Mouse (Mus musculus): ENCODE data around the gene Pnpo.

Gene Pnpo

GRCm38 (mm10) chr11:96976911-96977591 lies 33.3 kb upstream of the Pnpo start:
- POLR2A ChIA-PET, result interaction anchor here in 3 of 4 experiments (0.6 to 9.8 kb wide), 70 partner anchors 9 to 723 kb away, joined by 3 to 111 read pairs (median 5); partner anchors contain the start of genes Cdk5rap3 (in 3 of the 3), Copz2 (in 1 of the 3), Kpnb1 (in 1 of the 3) and Lrrc46 (in 1 of the 3)

GRCm38 (mm10) chr11:96976379-96976687 lies 32.5 kb upstream of the Pnpo start:
- ChIA-PET POLR2A (interaction anchor here in 3 of 4 experiments (0.5 to 9.8 kb wide), 37 partner anchors 9 to 959 kb away, joined by 3 to 111 read pairs (median 5); partner anchors contain the start of genes Cdk5rap3 (in 1 of the 3), Kpnb1 (in 1 of the 3), Lrrc46 (in 1 of the 3) and Mrpl10 (in 1 of the 3)), CTCF (interaction anchor here (0.6 to 3.1 kb wide), 8 partner anchors 13 to 64 kb away, joined by 3 to 31 read pairs (median 8); partner anchors contain the start of gene Cdk5rap3 (in 1 of the 4))

More at GRCm38 (mm10) chr11:96976911-96977591, 33.3 kb upstream of the Pnpo start:
- CTCF ChIA-PET, result interaction anchor here (0.5 to 3.1 kb wide), 27 partner anchors 10 to 144 kb away, joined by 3 to 31 read pairs (median 5); partner anchors contain the start of genes Scrn2 (in 3 of the 4) and Cdk5rap3 (in 2 of the 4)

- ChIA-PET CTCF (interaction anchor here (0.6 to 3.1 kb wide), 9 partner anchors 12 to 754 kb away, joined by 3 to 31 read pairs (median 5); no protein-coding TSS in a partner anchor), POLR2A (interaction anchor here (0.5 to 9.8 kb wide), 35 partner anchors 12 to 1220 kb away, joined by 3 to 111 read pairs (median 4); partner anchors contain the start of genes Pnpo (in 2 of the 4), Cdk5rap3 (in 1 of the 4), Kpnb1 (in 1 of the 4) and Lrrc46 (in 1 of the 4))
Measured at GRCm38 (mm10) chr11:96975511-96976378, 32.0 kb upstream of the Pnpo start.

- ChIA-PET CTCF (interaction anchor here in 2 of 4 experiments (1.8 to 2.5 kb wide), 2 partner anchors 11 to 49 kb away, joined by 4 to 11 read pairs; no protein-coding TSS in a partner anchor), POLR2A (interaction anchor here (0.5 to 9.8 kb wide), 10 partner anchors 12 to 1219 kb away, joined by 3 to 111 read pairs (median 4); partner anchors contain the start of gene Pnpo (in 1 of the 4))
Measured at GRCm38 (mm10) chr11:96974813-96975212, 31.0 kb upstream of the Pnpo start.

GRCm38 (mm10) chr11:96973426-96973964 lies 29.7 kb upstream of the Pnpo start:
- ChIA-PET POLR2A (interaction anchor here in 3 of 4 experiments (0.6 to 9.8 kb wide), 14 partner anchors 8 to 869 kb away, joined by 3 to 111 read pairs (median 4); partner anchors contain the start of genes Lrrc46 (in 1 of the 3), Mrpl10 (in 1 of the 3) and Pnpo (in 1 of the 3)), CTCF (interaction anchor here in 2 of 4 experiments (0.7 to 2.8 kb wide), 9 partner anchors 8 to 72 kb away, joined by 3 to 13 read pairs (median 4); no protein-coding TSS in a partner anchor)

- POLR2A ChIA-PET, result interaction anchor here in 3 of 4 experiments (0.6 to 9.8 kb wide), 15 partner anchors 9 to 869 kb away, joined by 3 to 111 read pairs (median 3); partner anchors contain the start of genes Lrrc46 (in 1 of the 3), Mrpl10 (in 1 of the 3) and Pnpo (in 1 of the 3)
- CTCF ChIA-PET, result interaction anchor here in 2 of 4 experiments (0.5 to 2.8 kb wide), 10 partner anchors 9 to 73 kb away, joined by 3 to 13 read pairs (median 4); no protein-coding TSS in a partner anchor
Measured at GRCm38 (mm10) chr11:96972906-96973305, 29.1 kb upstream of the Pnpo start.

- ChIA-PET CTCF (interaction anchor here in 2 of 4 experiments (0.5 to 1.4 kb wide), 5 partner anchors 14 to 174 kb away, joined by 3 to 5 read pairs (median 4); no protein-coding TSS in a partner anchor), POLR2A (interaction anchor here in 3 of 4 experiments (0.6 to 9.8 kb wide), 15 partner anchors 8 to 122 kb away, joined by 3 to 102 read pairs (median 5); partner anchors contain the start of genes Cdk5rap3 (in 1 of the 3) and Pnpo (in 1 of the 3))
Measured at GRCm38 (mm10) chr11:96970341-96970740, 26.6 kb upstream of the Pnpo start.

GRCm38 (mm10) chr11:96969746-96970145 lies 26.0 kb upstream of the Pnpo start:
- POLR2A ChIA-PET, result interaction anchor here in 3 of 4 experiments (0.5 to 9.8 kb wide), 15 partner anchors 7 to 962 kb away, joined by 3 to 102 read pairs (median 5); partner anchors contain the start of gene Cdk5rap3 (in 1 of the 3)
- CTCF ChIA-PET, result interaction anchor here in 2 of 4 experiments (0.7 to 1.2 kb wide), 4 partner anchors 14 to 174 kb away, joined by 3 to 5 read pairs (median 5); partner anchors contain the start of gene Cdk5rap3 (in 1 of the 2)

- CTCF ChIA-PET, result interaction anchor here in 3 of 4 experiments (0.5 to 1.2 kb wide), 6 partner anchors 13 to 324 kb away, joined by 3 to 5 read pairs (median 5); partner anchors contain the start of gene Cdk5rap3 (in 1 of the 3)
Measured at GRCm38 (mm10) chr11:96969280-96969722, 25.5 kb upstream of the Pnpo start.

GRCm38 (mm10) chr11:96968476-96968875 lies 24.7 kb upstream of the Pnpo start:
- CTCF ChIA-PET, result interaction anchor here in 3 of 4 experiments (0.6 to 1.2 kb wide), 4 partner anchors 12 to 325 kb away, joined by 3 to 5 read pairs (median 4); partner anchors contain the start of gene Cdk5rap3 (in 1 of the 3)
- POLR2A ChIA-PET, result interaction anchor here in 3 of 4 experiments (0.6 to 4.4 kb wide), 13 partner anchors 9 to 320 kb away, joined by 3 to 37 read pairs (median 4); partner anchors contain the start of genes Cdk5rap3 (in 1 of the 3) and Prr15l (in 1 of the 3)

More at GRCm38 (mm10) chr11:96969280-96969722, 25.5 kb upstream of the Pnpo start:
- POLR2A ChIA-PET, result interaction anchor here in 3 of 4 experiments (0.5 to 9.8 kb wide), 14 partner anchors 7 to 961 kb away, joined by 3 to 102 read pairs (median 4); partner anchors contain the start of gene Cdk5rap3 (in 1 of the 3)

- POLR2A ChIA-PET, result interaction anchor here (0.6 to 4.4 kb wide), 11 partner anchors 10 to 99 kb away, joined by 3 to 37 read pairs (median 4); partner anchors contain the start of gene Cdk5rap3 (in 1 of the 4)
- CTCF ChIA-PET, result interaction anchor here in 3 of 4 experiments (0.8 to 1.0 kb wide), 3 partner anchors 11 to 63 kb away, joined by 3 to 12 read pairs (median 3); no protein-coding TSS in a partner anchor
Measured at GRCm38 (mm10) chr11:96967544-96968269, 23.9 kb upstream of the Pnpo start.

GRCm38 (mm10) chr11:96966914-96967543 lies 23.2 kb upstream of the Pnpo start:
- POLR2A ChIA-PET, result interaction anchor here in 3 of 4 experiments (0.6 to 4.4 kb wide), 10 partner anchors 10 to 121 kb away, joined by 3 to 37 read pairs (median 4); no protein-coding TSS in a partner anchor
- CTCF ChIA-PET, result interaction anchor here in 2 of 4 experiments (0.8 to 1.0 kb wide), 2 partner anchors 10 to 16 kb away, joined by 3 to 12 read pairs; no protein-coding TSS in a partner anchor

GRCm38 (mm10) chr11:96966172-96966571 lies 22.4 kb upstream of the Pnpo start:
- ChIA-PET CTCF (interaction anchor here in 1 of 4 experiments (0.6 kb wide), 1 partner anchor 55 kb away, joined by 7 read pairs; no protein-coding TSS in a partner anchor), POLR2A (interaction anchor here in 2 of 4 experiments (2.5 to 4.4 kb wide), 2 partner anchors 9 to 13 kb away, joined by 8 to 37 read pairs; no protein-coding TSS in a partner anchor)

- POLR2A ChIA-PET, result interaction anchor here (0.5 to 6.4 kb wide), 45 partner anchors 8 to 816 kb away, joined by 3 to 111 read pairs (median 4); partner anchors contain the start of genes Cdk5rap3 (in 4 of the 4), Pnpo (in 2 of the 4), Kpnb1 (in 1 of the 4) and Lrrc46 (in 1 of the 4)
- CTCF ChIA-PET, result interaction anchor here (0.5 to 2.5 kb wide), 44 partner anchors 9 to 336 kb away, joined by 3 to 26 read pairs (median 5); partner anchors contain the start of genes Cdk5rap3 (in 3 of the 4), Lrrc46 (in 1 of the 4), Mrpl10 (in 1 of the 4) and Pnpo (in 1 of the 4)
Measured at GRCm38 (mm10) chr11:96963580-96963979, 19.8 kb upstream of the Pnpo start.
